Mouse (Mus musculus) forebrain, embryonic 12.5 days (tissue): ENCODE data around the gene Psmd13. TPM values are rescaled to one million over a fixed set of nuclear protein-coding genes. Genes with fewer than 3 reads are reported as not detected.

Experiments used
- ATAC-seq: fragments of 200-750 bp; cut with Nextera tagmentation; 2 replicates; pipeline ENCODE4 v1.8.0; 2017; ENCODE audit warnings: moderate TSS enrichment; ENCODE audit not compliant: low FRiP score
- H3K27ac ChIP-seq: fragments of 300-500 bp; sonication (generic); 2 replicates; pipeline ENCODE4 v1.5.1; 2016; ENCODE audit warnings: mild to moderate bottlenecking
- H3K27me3 ChIP-seq: fragments of 300-500 bp; sonication (generic); 2 replicates; pipeline ENCODE4 v1.6.1; 2016; ENCODE audit warnings: mild to moderate bottlenecking
- H3K36me3 ChIP-seq: fragments of 300-500 bp; sonication (generic); replicated peaks from 2 replicates; pipeline ENCODE4 v1.6.1; 2016; ENCODE audit warnings: mild to moderate bottlenecking
- H3K4me1 ChIP-seq: fragments of 300-500 bp; sonication (generic); 2 replicates; pipeline ENCODE4 v1.6.1; 2016
- H3K4me2 ChIP-seq: fragments of 300-500 bp; sonication (generic); 2 replicates; pipeline ENCODE4 v1.6.1; 2016; ENCODE audit warnings: mild to moderate bottlenecking, moderate library complexity
- H3K4me3 ChIP-seq: fragments of 300-500 bp; sonication (generic); replicated peaks from 2 replicates; pipeline ENCODE4 v1.5.1; 2016; ENCODE audit warnings: mild to moderate bottlenecking
- H3K9ac ChIP-seq: fragments of 300-500 bp; sonication (generic); 2 replicates; pipeline ENCODE4 v1.6.1; 2016; ENCODE audit warnings: mild to moderate bottlenecking
- H3K9me3 ChIP-seq: fragments of 300-500 bp; sonication (generic); 2 replicates; pipeline ENCODE4 v1.6.1; 2016
- WGBS: fragments of 180-500 bp; shearing (Covaris S2); methylation state at CpG from one replicate; pipeline ENCODE4 v1.1.7; 2016; 5-methylcytosine and 5-hydroxymethylcytosine counted together
- polyA plus RNA-seq: library from polyadenylated mRNA; unstranded; fragments of >200 nt; fragmentation: Nextera tagmentation; extraction: Ambion mirVana; gene quantifications from 2 replicates; pipeline ENCODE4 v1.2.1, GENCODE M21; 2016

Psmd13 gene
- polyA plus RNA-seq, 1 experiment from 2014 or later = 307 TPM

- 86% methylated on average over 10 of the region's 10 CpGs for WGBS
- Histone ChIP-seq H3K4me1 (0 out of 2 replicates have a peak, but pooled peaks cover 2% of the 10 kb centered on the region), H3K4me2 (no peak overlapping the region), H3K9ac (no peak overlapping the region), H3K36me3 (peaks cover 4% of the 10 kb centered on the region), H3K4me3 (no peak overlapping the region), H3K27ac (no peak overlapping the region), H3K27me3 (peaks cover 39% of the 10 kb centered on the region), H3K9me3 (no peaks in the 10 kb centered on the region)
- no peak for ATAC-seq
These were observed 35.1 kb upstream of the Psmd13 start for GRCm38 (mm10) chr7:140846676-140847075.

GRCm38 (mm10) chr7:140847755-140848580 is 33.8 kb upstream of the Psmd13 start, which contains the start of gene Odf3:
TSS of gene Odf3 (plus strand) at chr7:140847805.
- 64% methylated on average over 11 of the region's 11 CpGs for WGBS
- peaks cover 17% of the 10 kb centered on the region for H3K36me3 ChIP-seq
- no peak within 1 kb of the TSS for H3K4me2 ChIP-seq
- H3K27ac ChIP-seq = no peak within 1 kb of the TSS
- H3K4me1 ChIP-seq = 0 out of 2 replicates have a peak, but pooled peaks cover 2% of the 10 kb centered on the region
- no peak within 1 kb of the TSS for H3K4me3 ChIP-seq
- ATAC-seq = no peak
- H3K9me3 ChIP-seq = no peaks in the 10 kb centered on the region
- H3K27me3 ChIP-seq = peaks cover 28% of the 10 kb centered on the region
- no peak within 1 kb of the TSS for H3K9ac ChIP-seq

GRCm38 (mm10) chr7:140848591-140848990 is 33.2 kb upstream of the Psmd13 start:
- H3K27ac ChIP-seq = no peak overlapping the region
- H3K9ac ChIP-seq = no peak overlapping the region
- no peak overlapping the region for H3K4me3 ChIP-seq
- 91% methylated on average over 10 of the region's 10 CpGs for WGBS
- no peak for ATAC-seq
- H3K4me2 ChIP-seq = no peak overlapping the region
- H3K36me3 ChIP-seq = peaks cover 24% of the 10 kb centered on the region
- H3K9me3 ChIP-seq = no peaks in the 10 kb centered on the region
- H3K27me3 ChIP-seq = peaks cover 22% of the 10 kb centered on the region
- 0 out of 2 replicates have a peak, but pooled peaks cover 2% of the 10 kb centered on the region for H3K4me1 ChIP-seq

- Histone ChIP-seq H3K36me3 (peaks cover 33% of the 10 kb centered on the region), H3K9ac (no peak overlapping the region), H3K4me1 (peaks cover 10% of the 10 kb centered on the region), H3K27me3 (peaks cover 4% of the 10 kb centered on the region; the same call in 1 of the 2 replicates), H3K27ac (no peak overlapping the region), H3K9me3 (no peaks in the 10 kb centered on the region), H3K4me2 (no peak overlapping the region), H3K4me3 (no peak overlapping the region)
- no peak for ATAC-seq
- WGBS = 94% methylated on average over 4 of the region's 4 CpGs
These were observed 29.9 kb upstream of the Psmd13 start for GRCm38 (mm10) chr7:140851916-140852315.

GRCm38 (mm10) chr7:140853386-140853785 is 28.4 kb upstream of the Psmd13 start:
- Histone ChIP-seq H3K4me1 (peaks cover 20% of the 10 kb centered on the region), H3K4me2 (no peak overlapping the region), H3K27ac (no peak overlapping the region), H3K9ac (no peak overlapping the region), H3K27me3 (no peaks in the 10 kb centered on the region), H3K4me3 (no peak overlapping the region), H3K9me3 (no peaks in the 10 kb centered on the region), H3K36me3 (peaks cover 33% of the 10 kb centered on the region)
- no peak for ATAC-seq
- WGBS = 94% methylated on average over 9 of the region's 9 CpGs

GRCm38 (mm10) chr7:140854483-140854882 is 27.3 kb upstream of the Psmd13 start:
- Histone ChIP-seq H3K9me3 (no peaks in the 10 kb centered on the region), H3K36me3 (peaks cover 43% of the 10 kb centered on the region), H3K4me1 (peaks cover 28% of the 10 kb centered on the region), H3K4me2 (no peak overlapping the region), H3K27me3 (no peaks in the 10 kb centered on the region), H3K27ac (no peak overlapping the region), H3K9ac (no peak overlapping the region), H3K4me3 (no peak overlapping the region)
- 96% methylated on average over 18 of the region's 18 CpGs for WGBS
- no peak for ATAC-seq

GRCm38 (mm10) chr7:140855181-140855580 is 26.6 kb upstream of the Psmd13 start:
- Histone ChIP-seq H3K36me3 (peaks cover 50% of the 10 kb centered on the region), H3K4me1 (peaks cover 32% of the 10 kb centered on the region), H3K9me3 (no peaks in the 10 kb centered on the region), H3K9ac (peak overlapping the region; percentile 90), H3K4me3 (peak overlapping the region; percentile 78), H3K27me3 (no peaks in the 10 kb centered on the region), H3K27ac (no peak overlapping the region), H3K4me2 (peak overlapping the region; percentile 97)
- ATAC-seq = no peak
- 77% methylated on average over 9 of the region's 9 CpGs for WGBS

GRCm38 (mm10) chr7:140855860-140856784 is 25.6 kb upstream of the Psmd13 start, which contains the start of gene Gm45785:
TSS of gene Gm45785 (minus strand) at chr7:140856331.
- H3K4me2 ChIP-seq = peak within 1 kb of the TSS; percentile 97
- peak; percentile 79 for ATAC-seq
- H3K27ac ChIP-seq = peak within 1 kb of the TSS; percentile 89
- peak within 1 kb of the TSS; percentile 90 for H3K9ac ChIP-seq
- no peaks in the 10 kb centered on the region for H3K9me3 ChIP-seq
- WGBS = 1% methylated on average over 51 of the region's 51 CpGs
- peak within 1 kb of the TSS; percentile 78 for H3K4me3 ChIP-seq
- H3K4me1 ChIP-seq = peaks cover 32% of the 10 kb centered on the region
- no peaks in the 10 kb centered on the region for H3K27me3 ChIP-seq
- H3K36me3 ChIP-seq = peaks cover 59% of the 10 kb centered on the region

GRCm38 (mm10) chr7:140856785-140857549 is 24.8 kb upstream of the Psmd13 start, which contains the start of gene Ric8a:
TSS of gene Ric8a (plus strand) at chr7:140856957.
- Histone ChIP-seq H3K36me3 (peaks cover 60% of the 10 kb centered on the region), H3K4me2 (peak within 1 kb of the TSS; percentile 97), H3K9me3 (no peaks in the 10 kb centered on the region), H3K27ac (peak within 1 kb of the TSS; percentile 89), H3K4me1 (peaks cover 32% of the 10 kb centered on the region), H3K4me3 (peak within 1 kb of the TSS; percentile 78), H3K9ac (peak within 1 kb of the TSS; percentile 90), H3K27me3 (no peaks in the 10 kb centered on the region)
- ATAC-seq = peak; percentile 86
- under 1% methylated on average over 50 of the region's 50 CpGs for WGBS

GRCm38 (mm10) chr7:140857550-140858505 is 23.9 kb upstream of the Psmd13 start, which contains the start of gene Bet1l:
TSS of gene Bet1l (minus strand) at chr7:140857577.
- Histone ChIP-seq H3K9ac (peak within 1 kb of the TSS; percentile 90), H3K4me1 (peaks cover 32% of the 10 kb centered on the region), H3K4me3 (peak within 1 kb of the TSS; percentile 78), H3K4me2 (peak within 1 kb of the TSS; percentile 97), H3K36me3 (peaks cover 60% of the 10 kb centered on the region), H3K27me3 (no peaks in the 10 kb centered on the region), H3K27ac (peak within 1 kb of the TSS; percentile 89), H3K9me3 (no peaks in the 10 kb centered on the region)
- peak; percentile 57 for ATAC-seq
- 39% methylated on average over 40 of the region's 40 CpGs for WGBS
